Mouse (Mus musculus): ENCODE results near the gene Entpd7.

DNA sequence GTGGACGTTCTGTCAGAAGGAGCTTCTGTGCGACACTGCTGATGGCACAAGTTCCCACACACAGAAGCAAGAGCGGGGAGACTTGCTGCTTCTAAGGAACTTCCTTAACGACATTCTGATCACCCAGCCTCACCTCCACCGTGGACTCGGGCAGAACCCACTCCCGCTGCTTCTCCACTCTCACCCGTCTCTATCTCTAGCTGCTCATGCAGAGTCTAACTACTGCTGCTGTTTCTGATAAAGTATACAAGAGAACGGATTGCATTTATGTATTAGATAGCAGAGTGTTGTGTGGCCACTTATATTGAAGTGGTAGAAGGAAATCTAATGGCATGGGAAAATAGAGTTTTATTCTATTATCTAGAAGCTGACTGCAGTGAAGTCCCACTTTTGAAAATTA is 28.7 kb upstream of the Entpd7 start:
- TF ChIP-seq POLR2A (IDR thresholded peaks at IDR 0.05; ENCODE audit: low read depth, low read length) (no peak), CTCF (conservative IDR thresholded peaks at IDR 0.05; ENCODE audit: insufficient read depth, insufficient read length, low read depth, low read length) (no peak)
